Mouse (Mus musculus) forebrain, embryonic 10.5 days (tissue): Measurements from ENCODE around the gene Ust. TPM values are rescaled to one million over a fixed set of nuclear protein-coding genes. Genes with fewer than 3 reads are reported as not detected.

Experiments used
- DNase-seq: peaks from one replicate; pipeline ENCODE4 v3.0.0-alpha.2; 2017; ENCODE audit warnings: low spot score; ENCODE audit errors: extremely low spot score
- H3K27ac ChIP-seq: fragments of 300-500 bp; sonication (generic); 2 replicates; pipeline ENCODE4 v1.5.1; 2016; ENCODE audit warnings: mild to moderate bottlenecking
- H3K27me3 ChIP-seq: fragments of 300-500 bp; sonication (generic); 2 replicates; pipeline ENCODE4 v1.6.1; 2016; ENCODE audit warnings: mild to moderate bottlenecking; ENCODE audit not compliant: poor library complexity, severe bottlenecking
- H3K36me3 ChIP-seq: fragments of 300-500 bp; sonication (generic); replicated peaks from 2 replicates; pipeline ENCODE4 v1.6.1; 2016; ENCODE audit warnings: mild to moderate bottlenecking, moderate library complexity
- H3K4me1 ChIP-seq: fragments of 300-500 bp; sonication (generic); 2 replicates; pipeline ENCODE4 v1.6.1; 2016
- H3K4me3 ChIP-seq: fragments of 300-500 bp; sonication (generic); 2 replicates; pipeline ENCODE4 v1.5.1; 2016; ENCODE audit warnings: mild to moderate bottlenecking, moderate library complexity
- H3K9me3 ChIP-seq: fragments of 300-500 bp; sonication (generic); 2 replicates; pipeline ENCODE4 v1.6.1; 2016; ENCODE audit warnings: mild to moderate bottlenecking, moderate library complexity
- WGBS: fragments of 180-500 bp; shearing (Covaris S2); methylation state at CpG from one replicate; pipeline ENCODE4 v1.1.7; 2016; 5-methylcytosine and 5-hydroxymethylcytosine counted together
- polyA plus RNA-seq: library from polyadenylated mRNA; unstranded; fragments of >200 nt; fragmentation: Nextera tagmentation; extraction: Ambion mirVana; gene quantifications from 2 replicates; pipeline ENCODE4 v1.2.1, GENCODE M21; 2016

Ust gene
- polyA plus RNA-seq, 1 experiment from 2014 or later, result 2.2 TPM

- Histone ChIP-seq H3K27ac (no peak overlapping the region), H3K9me3 (no peaks in the 10 kb centered on the region), H3K36me3 (no peaks in the 10 kb centered on the region), H3K27me3 (no peaks in the 10 kb centered on the region), H3K4me1 (peaks cover 11% of the 10 kb centered on the region), H3K4me3 (no peak overlapping the region)
- WGBS, result 88% methylated on average over 1 of the region's 1 CpGs
- no peak for DNase-seq
These were observed 26.6 kb downstream of the Ust start for GRCm38 (mm10) chr10:8491909-8492591.

GRCm38 (mm10) chr10:8487388-8487787 lies 31.2 kb downstream of the Ust start:
- peaks cover 4% of the 10 kb centered on the region for H3K4me1 ChIP-seq
- no peak overlapping the region for H3K4me3 ChIP-seq
- H3K9me3 ChIP-seq, result no peaks in the 10 kb centered on the region
- no peak for DNase-seq
- H3K27me3 ChIP-seq, result no peaks in the 10 kb centered on the region
- no peaks in the 10 kb centered on the region for H3K36me3 ChIP-seq
- no peak overlapping the region for H3K27ac ChIP-seq
- 68% methylated on average over 2 of the region's 2 CpGs for WGBS

GRCm38 (mm10) chr10:8484487-8484886 lies 34.1 kb downstream of the Ust start:
- H3K9me3 ChIP-seq, result no peaks in the 10 kb centered on the region
- no peak overlapping the region for H3K4me3 ChIP-seq
- DNase-seq, result no peak
- no peaks in the 10 kb centered on the region; the same call in 1 of the 2 replicates for H3K4me1 ChIP-seq
- 93% methylated on average over 4 of the region's 4 CpGs for WGBS
- no peaks in the 10 kb centered on the region for H3K36me3 ChIP-seq
- no peak overlapping the region for H3K27ac ChIP-seq
- H3K27me3 ChIP-seq, result no peaks in the 10 kb centered on the region

GRCm38 (mm10) chr10:8482779-8483178 lies 35.8 kb downstream of the Ust start:
- no peaks in the 10 kb centered on the region for H3K4me1 ChIP-seq

GRCm38 (mm10) chr10:8479779-8480178 lies 38.8 kb downstream of the Ust start:
- no peak overlapping the region for H3K4me3 ChIP-seq
- no peaks in the 10 kb centered on the region for H3K4me1 ChIP-seq
- H3K27me3 ChIP-seq, result no peaks in the 10 kb centered on the region
- no peaks in the 10 kb centered on the region for H3K9me3 ChIP-seq
- H3K36me3 ChIP-seq, result no peaks in the 10 kb centered on the region
- 94% methylated on average over 2 of the region's 2 CpGs for WGBS
- no peak overlapping the region for H3K27ac ChIP-seq
- DNase-seq, result no peak

More at GRCm38 (mm10) chr10:8482779-8483178, 35.8 kb downstream of the Ust start:
- Histone ChIP-seq H3K27ac (no peak overlapping the region), H3K27me3 (no peaks in the 10 kb centered on the region), H3K36me3 (no peaks in the 10 kb centered on the region), H3K4me3 (no peak overlapping the region), H3K9me3 (no peaks in the 10 kb centered on the region)
- WGBS, result 93% methylated on average over 4 of the region's 4 CpGs
- no peak for DNase-seq

GRCm38 (mm10) chr10:8477936-8478335 lies 40.7 kb downstream of the Ust start:
- H3K4me1 ChIP-seq, result no peaks in the 10 kb centered on the region
- peak; percentile 6 for DNase-seq
- no peaks in the 10 kb centered on the region for H3K27me3 ChIP-seq
- 88% methylated on average over 8 of the region's 8 CpGs for WGBS
- no peaks in the 10 kb centered on the region for H3K9me3 ChIP-seq
- no peak overlapping the region for H3K27ac ChIP-seq
- no peaks in the 10 kb centered on the region for H3K36me3 ChIP-seq
- no peak overlapping the region for H3K4me3 ChIP-seq

- 95% methylated on average over 12 of the region's 12 CpGs for WGBS
- no peak for DNase-seq
- Histone ChIP-seq H3K4me1 (no peaks in the 10 kb centered on the region), H3K4me3 (no peak overlapping the region), H3K27me3 (no peaks in the 10 kb centered on the region), H3K27ac (no peak overlapping the region), H3K36me3 (no peaks in the 10 kb centered on the region), H3K9me3 (no peaks in the 10 kb centered on the region)
These were observed 46.6 kb downstream of the Ust start for GRCm38 (mm10) chr10:8471995-8472394.

GRCm38 (mm10) chr10:8471012-8471411 lies 47.6 kb downstream of the Ust start:
- no peak for DNase-seq
- 63% methylated on average over 5 of the region's 5 CpGs for WGBS
- H3K9me3 ChIP-seq, result no peaks in the 10 kb centered on the region

GRCm38 (mm10) chr10:8469516-8469915 lies 49.1 kb downstream of the Ust start:
- Histone ChIP-seq H3K4me3 (no peak overlapping the region), H3K4me1 (no peaks in the 10 kb centered on the region), H3K36me3 (no peaks in the 10 kb centered on the region), H3K27me3 (no peaks in the 10 kb centered on the region), H3K9me3 (no peaks in the 10 kb centered on the region), H3K27ac (no peak overlapping the region)
- DNase-seq, result no peak
- WGBS, result 77% methylated on average over 3 of the region's 3 CpGs

More at GRCm38 (mm10) chr10:8471012-8471411, 47.6 kb downstream of the Ust start:
- no peaks in the 10 kb centered on the region for H3K36me3 ChIP-seq
- no peak overlapping the region for H3K4me3 ChIP-seq
- no peaks in the 10 kb centered on the region for H3K27me3 ChIP-seq
- H3K4me1 ChIP-seq, result no peaks in the 10 kb centered on the region
- H3K27ac ChIP-seq, result no peak overlapping the region

GRCm38 (mm10) chr10:8468651-8469386 lies 49.8 kb downstream of the Ust start:
- no peaks in the 10 kb centered on the region for H3K9me3 ChIP-seq
- H3K4me1 ChIP-seq, result no peaks in the 10 kb centered on the region
- no peak for DNase-seq
- no peak overlapping the region for H3K4me3 ChIP-seq
- H3K27ac ChIP-seq, result no peak overlapping the region
- H3K36me3 ChIP-seq, result no peaks in the 10 kb centered on the region
- no peaks in the 10 kb centered on the region for H3K27me3 ChIP-seq
- WGBS, result 86% methylated on average over 5 of the region's 5 CpGs

- H3K27ac ChIP-seq, result no peak overlapping the region
- WGBS, result 91% methylated on average over 3 of the region's 3 CpGs
- H3K9me3 ChIP-seq, result no peaks in the 10 kb centered on the region
- H3K36me3 ChIP-seq, result no peaks in the 10 kb centered on the region
- H3K4me1 ChIP-seq, result no peaks in the 10 kb centered on the region
- no peak overlapping the region for H3K4me3 ChIP-seq
- no peak for DNase-seq
- no peaks in the 10 kb centered on the region for H3K27me3 ChIP-seq
These were observed 52.7 kb downstream of the Ust start for GRCm38 (mm10) chr10:8465918-8466317.

- DNase-seq, result no peak
- Histone ChIP-seq H3K27ac (no peak overlapping the region), H3K36me3 (no peaks in the 10 kb centered on the region), H3K4me3 (no peak overlapping the region), H3K4me1 (no peaks in the 10 kb centered on the region), H3K9me3 (no peaks in the 10 kb centered on the region), H3K27me3 (no peaks in the 10 kb centered on the region)
- 100% methylated on average over 1 of the region's 1 CpGs for WGBS
These were observed 53.4 kb downstream of the Ust start for GRCm38 (mm10) chr10:8465216-8465615.

GRCm38 (mm10) chr10:8461372-8461771 lies 57.3 kb downstream of the Ust start:
- DNase-seq, result no peak
- WGBS, result 92% methylated on average over 5 of the region's 5 CpGs
- Histone ChIP-seq H3K27ac (no peak overlapping the region), H3K9me3 (no peaks in the 10 kb centered on the region), H3K4me3 (no peak overlapping the region), H3K36me3 (no peaks in the 10 kb centered on the region), H3K4me1 (no peaks in the 10 kb centered on the region), H3K27me3 (no peaks in the 10 kb centered on the region)
